Mouse (Mus musculus) embryo, embryonic 11.5 days (tissue): ENCODE results near the gene 1700025G04Rik.

ENCODE experiments used
- DNase-seq: peaks from one replicate; pipeline ENCODE4 v3.0.0-alpha.2; 2012; ENCODE audit warnings: low read depth, low spot score

1700025G04Rik gene

DNA sequence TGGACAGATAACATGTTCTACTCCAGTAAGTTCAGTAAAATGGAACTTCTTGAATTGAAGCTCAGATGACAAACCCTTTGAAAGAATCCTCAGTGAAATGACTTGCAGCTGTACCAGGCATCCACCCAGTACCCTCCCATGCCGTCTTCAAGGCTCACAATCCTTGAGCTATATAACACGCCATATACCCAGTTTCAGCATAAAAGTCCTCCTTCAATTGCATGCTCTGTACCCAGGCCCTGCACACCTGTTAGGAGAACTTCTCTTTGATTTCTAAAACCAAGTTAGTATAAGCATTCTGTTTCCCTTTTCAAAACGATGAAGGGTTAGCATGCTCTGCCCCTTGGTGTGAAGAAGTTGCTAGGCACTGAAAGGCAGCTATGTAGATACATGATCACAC lies 56.2 kb downstream of the 1700025G04Rik start:
- no peak for DNase-seq

DNA sequence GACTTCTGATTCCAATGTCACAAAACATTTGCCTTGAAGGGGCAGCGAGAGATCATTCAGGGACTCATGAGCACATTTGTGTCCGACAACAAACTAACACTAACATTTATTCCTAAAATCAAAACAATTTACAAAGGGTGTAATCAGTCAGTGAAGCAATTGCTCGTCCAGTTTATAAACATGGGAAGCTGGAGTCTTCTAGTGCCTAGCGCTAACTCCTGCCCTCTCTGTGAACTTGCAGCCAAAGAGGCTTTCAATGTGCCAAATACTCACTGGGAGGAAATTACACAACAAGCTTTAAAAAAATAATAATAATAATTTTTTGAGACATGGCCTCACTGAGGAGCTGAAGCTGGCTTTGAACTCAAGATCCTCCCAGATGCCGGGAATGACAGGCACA lies 57.8 kb downstream of the 1700025G04Rik start:
- DNase-seq = no peak

- DNase-seq = no peak
Measured at GRCm38 (mm10) chr1:152030546-152030945, 59.4 kb downstream of the 1700025G04Rik start.

DNA sequence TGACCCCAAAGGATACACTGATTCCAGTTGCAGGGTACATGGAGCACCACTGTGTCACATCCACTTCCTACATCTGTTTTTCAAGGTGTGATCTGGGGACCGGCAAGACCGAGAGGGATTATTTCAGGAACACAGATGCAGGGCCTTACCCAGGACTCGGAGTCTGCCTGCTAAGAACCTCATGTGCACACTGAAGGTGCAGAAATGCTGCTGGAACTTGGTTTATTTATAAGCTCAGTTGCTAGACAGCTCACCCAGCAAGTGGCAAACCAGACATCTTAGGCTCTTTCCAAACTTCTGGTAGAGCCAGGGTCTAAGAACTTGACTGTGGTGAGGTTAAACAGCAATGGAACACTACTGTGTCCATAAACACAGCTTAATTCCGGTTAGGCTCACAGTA lies 61.2 kb downstream of the 1700025G04Rik start:
- DNase-seq = no peak

- DNase-seq = no peak
Measured at GRCm38 (mm10) chr1:152026762-152027161, 63.2 kb downstream of the 1700025G04Rik start.

DNA sequence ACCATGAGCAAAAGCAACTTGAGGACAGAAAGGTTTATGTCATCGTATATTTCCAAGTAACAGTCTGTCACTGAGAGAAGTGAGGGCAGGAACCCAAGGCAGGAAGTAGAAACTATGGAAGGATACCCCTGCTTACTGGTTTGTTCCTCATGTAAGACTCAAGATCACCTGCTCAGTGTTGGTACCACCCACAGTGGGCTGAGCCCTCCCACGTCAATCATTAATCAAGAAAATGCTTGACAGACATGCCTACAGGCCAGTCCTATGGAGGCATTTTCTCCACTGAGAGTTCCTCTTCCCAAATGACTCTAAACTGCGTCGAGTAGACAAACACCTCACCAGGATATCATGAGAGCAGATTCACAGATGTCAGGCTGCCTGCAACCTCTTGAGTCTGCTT lies 64.6 kb downstream of the 1700025G04Rik start:
- no peak for DNase-seq

- no peak for DNase-seq
Measured at GRCm38 (mm10) chr1:152024019-152024787, 65.7 kb downstream of the 1700025G04Rik start.

DNA sequence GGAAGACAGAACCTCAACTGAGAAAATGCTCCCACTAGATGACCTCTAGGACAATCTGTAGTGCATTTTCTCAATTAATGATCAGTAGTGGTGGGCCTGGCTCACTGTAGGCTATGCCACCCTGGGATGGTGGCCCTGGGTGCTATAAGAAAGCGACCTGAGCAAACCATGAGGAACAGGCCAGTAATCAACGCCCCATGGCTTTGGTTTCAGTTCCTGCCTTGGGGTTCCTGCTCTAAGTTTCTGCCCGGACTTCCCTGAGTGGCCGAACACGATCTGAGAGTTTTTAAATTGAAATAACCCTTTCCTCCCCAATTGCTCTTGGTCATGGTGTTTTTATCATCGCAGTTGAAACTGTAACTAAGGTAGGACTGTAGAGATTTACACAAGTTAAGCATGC lies 69.1 kb downstream of the 1700025G04Rik start:
- DNase-seq = no peak

DNA sequence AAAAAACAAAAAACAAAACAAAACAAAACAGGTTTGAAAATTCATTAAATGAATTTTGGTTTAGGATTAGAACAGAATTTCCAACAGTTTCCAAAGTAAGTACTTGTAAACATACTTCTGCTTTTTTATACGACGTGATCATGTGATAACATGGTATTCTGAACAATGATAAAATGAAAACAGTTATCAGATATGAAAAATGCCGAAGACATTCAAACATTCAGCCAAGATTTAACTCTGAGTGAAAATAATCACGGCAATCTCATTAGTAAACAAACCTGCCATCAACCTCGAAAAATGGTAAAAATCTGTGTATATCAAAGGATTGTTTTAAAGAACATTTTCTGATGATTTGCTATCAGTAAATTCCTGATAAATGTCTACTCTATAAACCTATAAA lies 69.9 kb downstream of the 1700025G04Rik start:
- no peak for DNase-seq

GRCm38 (mm10) chr1:152019196-152019595 lies 70.7 kb downstream of the 1700025G04Rik start:
- DNase-seq = peak; percentile 40

- no peak for DNase-seq
Measured at GRCm38 (mm10) chr1:152018322-152018721, 71.6 kb downstream of the 1700025G04Rik start.

DNA sequence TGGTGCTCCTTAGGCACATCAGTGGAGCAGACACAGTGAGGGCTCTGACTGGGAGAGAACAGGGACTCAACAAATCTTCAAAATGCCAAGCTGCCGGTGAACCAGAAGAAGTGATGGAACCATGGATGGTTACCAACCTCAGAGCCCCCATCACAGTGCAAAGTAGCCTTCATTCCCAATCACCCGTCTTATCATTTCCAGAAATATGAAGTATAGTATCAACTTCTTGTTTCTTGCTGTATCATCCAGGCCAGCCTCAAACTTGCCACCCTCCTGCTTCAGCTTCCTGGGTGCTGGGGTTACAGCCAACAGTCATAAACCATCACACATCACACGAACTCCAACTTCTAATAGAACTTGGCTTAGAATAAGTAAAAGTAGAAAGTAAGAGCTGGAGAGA lies 73.3 kb downstream of the 1700025G04Rik start:
- DNase-seq = no peak

GRCm38 (mm10) chr1:152015555-152016125 lies 74.3 kb downstream of the 1700025G04Rik start:
- no peak for DNase-seq

DNA sequence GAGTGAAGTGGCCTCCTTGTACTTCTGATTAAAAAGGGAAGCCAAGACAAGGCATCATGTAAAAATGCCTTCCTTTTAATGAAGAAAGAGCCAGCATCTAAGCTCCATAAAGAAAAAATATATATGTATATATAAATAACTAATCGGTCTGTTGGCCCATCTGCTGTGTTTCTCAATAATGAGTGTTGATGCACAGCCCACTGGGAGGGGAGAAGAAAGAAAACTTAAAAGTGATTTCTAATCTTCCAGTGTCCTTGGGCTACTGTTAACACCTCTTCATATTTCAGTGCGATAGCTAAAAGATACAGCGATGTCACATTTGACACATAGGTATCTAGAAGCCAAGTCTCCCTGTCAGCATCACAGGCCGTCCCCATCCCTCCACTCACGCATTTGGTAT lies 78.2 kb downstream of the 1700025G04Rik start:
- DNase-seq = no peak

DNA sequence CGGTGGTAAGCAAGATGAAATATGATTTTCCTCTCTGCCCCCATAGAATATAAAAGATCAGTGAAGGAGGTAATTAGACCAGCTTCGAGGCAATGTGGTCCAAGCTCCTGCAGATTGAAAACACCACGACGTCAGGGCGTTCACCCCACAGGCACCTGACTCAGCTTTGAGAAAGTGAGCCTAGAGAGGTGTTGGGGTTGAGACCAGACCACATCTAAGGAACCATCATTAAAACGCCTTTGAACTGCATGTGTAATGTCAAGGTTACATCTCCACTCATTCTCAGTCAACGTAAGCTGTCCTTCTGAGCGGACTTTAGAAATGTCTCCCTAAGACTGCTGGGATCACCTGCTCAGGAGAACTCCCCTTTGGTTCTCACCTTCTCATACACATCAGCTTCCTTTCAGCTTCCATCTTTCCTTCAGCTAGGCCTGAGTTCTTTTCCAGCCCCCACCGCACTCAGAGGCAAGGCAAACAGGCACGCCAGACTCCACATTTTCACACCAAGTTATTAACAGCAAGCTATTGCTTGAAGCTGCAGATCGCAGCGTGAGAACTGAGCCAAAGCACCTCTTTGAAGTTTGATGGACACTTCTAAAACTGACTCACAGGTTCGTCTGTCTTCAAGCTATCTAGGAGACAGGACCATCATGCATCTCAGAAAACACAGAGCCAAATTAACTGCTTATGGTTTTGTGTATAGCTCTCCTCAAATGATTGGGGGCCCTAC lies 79.5 kb downstream of the 1700025G04Rik start:
- DNase-seq = no peak

- no peak for DNase-seq
Measured at GRCm38 (mm10) chr1:152008473-152008991, 81.4 kb downstream of the 1700025G04Rik start.

DNA sequence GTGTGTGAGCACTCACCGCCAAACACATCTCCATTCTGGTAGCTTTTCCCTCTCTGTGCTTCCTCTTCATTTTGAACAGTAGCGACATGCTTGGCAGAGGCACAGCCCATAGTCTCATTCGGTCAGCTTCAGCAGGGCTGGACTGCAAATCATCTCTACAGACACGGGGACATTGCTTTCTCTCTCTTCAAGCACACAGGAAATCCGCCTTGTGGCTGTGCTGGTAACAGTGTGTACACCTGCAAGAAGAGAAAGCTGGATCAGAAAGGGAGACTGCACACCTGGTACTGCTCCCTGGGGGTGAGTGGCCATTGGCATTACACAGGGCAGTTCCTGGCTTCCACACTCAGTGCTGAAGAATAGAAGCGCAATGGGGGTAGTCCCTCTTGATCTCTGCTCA lies 83.4 kb downstream of the 1700025G04Rik start:
- no peak for DNase-seq

- DNase-seq = no peak
Measured at GRCm38 (mm10) chr1:152004509-152004908, 85.4 kb downstream of the 1700025G04Rik start.

DNA sequence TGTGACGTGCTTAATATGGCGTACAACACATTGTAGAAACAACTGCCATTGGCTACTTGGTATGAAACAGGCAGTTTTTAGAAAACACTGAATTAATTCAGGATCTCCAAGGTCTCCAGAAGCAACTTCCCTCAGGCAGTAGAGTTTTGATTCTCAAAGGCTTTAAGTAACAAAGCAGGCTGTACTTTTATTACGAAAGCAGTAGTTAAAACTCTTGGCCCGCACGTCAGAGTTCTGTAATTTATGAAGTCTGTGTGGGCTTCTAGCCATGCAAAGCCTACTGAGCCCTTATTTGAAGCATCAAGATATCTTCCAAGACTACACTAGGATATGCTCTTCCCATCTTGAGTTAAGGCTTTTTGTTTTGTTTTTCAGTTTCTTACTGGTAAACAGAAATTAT lies 89.5 kb downstream of the 1700025G04Rik start:
- no peak for DNase-seq

DNA sequence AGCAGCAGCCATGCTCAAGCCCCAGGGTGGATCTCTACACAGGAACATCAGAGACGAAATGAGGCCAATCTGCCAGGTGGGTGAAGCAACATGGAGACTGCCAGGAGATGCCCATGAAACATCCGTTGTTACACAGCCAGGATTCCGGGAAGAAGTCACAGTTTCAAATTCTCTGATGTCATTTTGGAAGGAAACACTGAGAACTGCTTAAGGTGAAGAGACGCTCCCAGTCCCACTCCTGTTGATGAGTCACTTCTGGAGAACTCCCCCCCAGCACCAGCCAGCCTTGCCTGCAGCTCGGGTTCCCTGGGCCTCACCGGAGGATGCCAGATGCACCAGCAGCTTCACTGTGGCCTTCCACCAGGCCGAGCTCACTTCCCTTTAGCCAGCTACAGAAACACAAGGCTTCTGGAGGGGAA lies 90.5 kb downstream of the 1700025G04Rik start:
- DNase-seq = peak; percentile 8

- no peak for DNase-seq
Measured at GRCm38 (mm10) chr1:151998721-151999206, 91.2 kb downstream of the 1700025G04Rik start.

DNA sequence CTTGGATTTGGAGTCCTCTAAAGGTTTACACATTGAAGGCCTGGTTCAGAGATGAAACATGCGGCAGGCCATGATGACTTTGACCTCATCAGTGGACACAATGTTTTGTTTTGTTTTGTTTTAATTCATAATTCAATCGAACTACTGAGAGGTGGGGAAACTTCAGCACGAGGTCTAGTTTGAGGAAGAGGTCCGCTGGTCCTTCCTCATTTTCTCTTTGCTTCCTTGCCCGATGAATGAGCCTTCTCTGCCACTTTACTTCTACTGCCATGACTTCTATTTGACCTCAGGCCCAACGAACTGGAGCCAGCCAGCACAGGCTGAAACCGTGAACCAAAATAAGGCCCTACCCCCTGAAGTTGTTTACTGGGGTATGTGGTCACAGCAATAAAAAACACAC lies 92.3 kb downstream of the 1700025G04Rik start:
- DNase-seq = no peak
